Mouse (Mus musculus): ENCODE measurements around the gene Slc35f1.

DNA sequence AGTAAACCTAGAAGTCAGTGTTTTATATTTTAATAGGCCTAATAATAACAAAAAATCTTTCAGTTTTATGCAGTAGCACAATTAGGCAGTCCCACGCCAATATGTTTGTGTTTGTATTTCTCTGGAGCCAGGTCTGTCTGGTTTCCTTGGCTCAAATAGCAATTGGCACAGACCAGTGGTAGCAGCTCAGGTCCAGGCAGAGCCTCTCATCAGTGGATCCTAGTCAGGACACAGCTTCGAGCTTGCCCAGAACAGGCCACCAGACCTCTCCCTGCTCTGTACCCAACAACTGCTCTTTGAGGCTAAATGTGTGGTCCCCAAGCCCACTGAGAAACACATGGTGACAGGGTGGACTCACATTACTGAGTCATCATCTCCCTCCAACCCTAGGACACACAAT lies 412.1 kb downstream of the Slc35f1 start:
- TF ChIP-seq CTCF (conservative IDR thresholded peaks at IDR 0.05; ENCODE audit: low read length) = no peak
- TF ChIP-seq NANOG (IDR thresholded peaks at IDR 0.05; ENCODE audit: borderline replicate concordance, low read length) = no peak
- no peak for TF ChIP-seq POU5F1 (IDR thresholded peaks at IDR 0.05; ENCODE audit: borderline replicate concordance, low read length)

Measured in E14TG2a.4 (cell line).